Mouse (Mus musculus): ENCODE measurements around the gene Grb14. TPM values are rescaled to one million over a fixed set of nuclear protein-coding genes. Genes with fewer than 3 reads are reported as not detected.
A peak's percentile ranks its signal among the peaks of the same experiment; 100 is the strongest.

Grb14 gene
- total RNA-seq, 2 experiments from 2014 or later = 24.5 to 46.5 TPM

- no peak for DNase-seq (ENCODE audit: low spot score)
Measured at GRCm38 (mm10) chr2:64975546-64975945, 49.2 kb downstream of the Grb14 start.

- no peak for DNase-seq (ENCODE audit: low spot score)
Measured at GRCm38 (mm10) chr2:64974549-64974948, 50.2 kb downstream of the Grb14 start.

DNA sequence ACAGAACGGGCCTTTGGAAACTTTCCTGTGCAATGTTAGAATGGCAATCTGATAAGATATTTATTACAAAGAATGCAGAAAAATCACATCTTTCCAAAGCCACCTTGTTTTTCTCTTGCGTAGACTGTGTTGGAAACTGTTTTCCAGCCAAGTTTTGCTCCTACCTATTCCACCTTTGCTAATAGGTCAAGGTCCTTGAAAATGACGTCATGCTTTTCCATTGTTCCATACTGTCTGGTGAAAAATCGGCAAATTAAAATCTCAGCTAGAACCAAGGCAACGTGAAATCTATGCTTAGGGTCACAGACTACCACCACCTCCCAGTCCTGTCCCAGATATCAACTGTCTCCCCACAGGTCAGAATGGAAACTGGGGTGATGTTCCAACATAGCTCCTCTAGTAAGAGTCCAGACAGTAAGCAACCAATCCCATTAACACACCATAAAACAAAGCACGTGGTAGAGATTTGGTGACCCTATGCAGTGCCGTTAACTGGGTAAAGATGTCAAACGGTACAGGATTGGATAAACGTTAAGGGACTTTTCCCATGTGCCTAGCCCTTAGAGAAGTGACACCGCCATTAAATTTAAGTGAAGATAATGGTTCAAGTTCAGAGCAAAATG, 50.9 kb downstream of the Grb14 start:
- no peak for DNase-seq (ENCODE audit: low spot score)

DNA sequence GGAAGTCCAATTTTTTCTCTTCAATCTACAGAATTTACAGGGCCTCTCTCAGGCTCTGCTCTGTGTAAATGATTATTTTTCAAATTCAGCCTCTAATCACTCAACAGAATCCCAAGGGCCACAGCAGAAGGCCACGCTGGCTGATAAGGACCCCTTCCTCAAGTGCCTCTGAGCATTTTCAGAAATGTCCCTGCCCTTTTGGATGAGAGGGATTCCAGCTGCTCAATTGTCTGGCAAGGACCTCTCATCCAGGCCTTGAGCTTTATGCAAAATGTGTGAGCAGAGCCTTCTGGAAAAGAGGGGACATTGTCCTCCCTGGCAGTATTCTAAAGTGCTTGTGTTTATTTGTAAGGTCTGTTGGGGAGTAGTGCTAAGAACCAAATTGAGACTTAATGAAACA, 51.7 kb downstream of the Grb14 start:
- no peak for DNase-seq (ENCODE audit: low spot score)

DNA sequence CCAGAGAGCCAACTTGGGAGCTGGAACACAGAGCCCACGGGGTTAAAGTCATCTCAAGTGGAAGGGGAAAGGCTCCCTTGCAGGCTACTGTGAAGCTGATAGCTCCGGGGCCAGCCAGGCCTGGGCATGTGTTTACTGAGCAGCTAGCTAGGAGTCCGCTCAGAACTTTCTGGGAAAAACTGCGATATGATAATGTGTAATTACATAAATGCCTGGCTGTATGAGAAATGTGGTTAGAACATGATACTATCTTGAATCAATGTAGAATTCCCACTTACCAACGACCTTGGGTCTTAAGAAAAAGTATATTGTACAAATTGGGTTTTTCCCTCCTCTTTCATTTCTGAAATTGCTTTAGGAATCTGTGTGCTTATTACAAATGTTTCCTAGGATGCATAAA, 53.0 kb downstream of the Grb14 start:
- no peak for DNase-seq (ENCODE audit: low spot score)

- DNase-seq (ENCODE audit: low spot score) = no peak
Measured at GRCm38 (mm10) chr2:64970992-64971391, 53.8 kb downstream of the Grb14 start.

GRCm38 (mm10) chr2:64966893-64967444, 57.8 kb downstream of the Grb14 start:
- DNase-seq (ENCODE audit: low spot score) = no peak

- DNase-seq (ENCODE audit: low spot score) = peak; percentile 53
Measured at GRCm38 (mm10) chr2:64966323-64966722, 58.5 kb downstream of the Grb14 start.

GRCm38 (mm10) chr2:64965227-64965864, 59.4 kb downstream of the Grb14 start:
- peak; percentile 34 for DNase-seq (ENCODE audit: low spot score)

- no peak for DNase-seq (ENCODE audit: low spot score)
Measured at GRCm38 (mm10) chr2:64962196-64962595, 62.6 kb downstream of the Grb14 start.

GRCm38 (mm10) chr2:64961381-64961780, 63.4 kb downstream of the Grb14 start:
- DNase-seq (ENCODE audit: low spot score) = no peak

DNA sequence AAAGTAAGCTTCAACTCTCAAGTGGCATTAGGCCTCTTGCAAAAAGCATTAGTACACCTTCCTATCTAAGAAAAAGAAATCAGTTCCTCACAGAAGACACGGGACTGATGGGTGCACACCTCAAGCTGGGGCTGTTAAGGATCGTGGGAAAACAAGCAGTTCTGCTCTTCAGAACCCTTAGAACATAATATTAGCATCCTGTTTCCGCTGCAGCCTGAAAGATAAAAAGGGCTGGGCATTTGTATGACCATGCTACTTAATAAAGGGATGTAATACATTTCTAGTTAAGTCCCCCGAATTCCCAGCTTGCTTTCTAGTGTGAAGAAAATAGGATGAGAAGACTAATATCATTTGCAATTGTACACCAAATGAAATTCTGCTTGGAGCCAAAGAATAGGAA, 65.1 kb downstream of the Grb14 start:
- DNase-seq (ENCODE audit: low spot score) = no peak

- no peak for DNase-seq (ENCODE audit: low spot score)
Measured at GRCm38 (mm10) chr2:64955441-64955840, 69.3 kb downstream of the Grb14 start.

DNA sequence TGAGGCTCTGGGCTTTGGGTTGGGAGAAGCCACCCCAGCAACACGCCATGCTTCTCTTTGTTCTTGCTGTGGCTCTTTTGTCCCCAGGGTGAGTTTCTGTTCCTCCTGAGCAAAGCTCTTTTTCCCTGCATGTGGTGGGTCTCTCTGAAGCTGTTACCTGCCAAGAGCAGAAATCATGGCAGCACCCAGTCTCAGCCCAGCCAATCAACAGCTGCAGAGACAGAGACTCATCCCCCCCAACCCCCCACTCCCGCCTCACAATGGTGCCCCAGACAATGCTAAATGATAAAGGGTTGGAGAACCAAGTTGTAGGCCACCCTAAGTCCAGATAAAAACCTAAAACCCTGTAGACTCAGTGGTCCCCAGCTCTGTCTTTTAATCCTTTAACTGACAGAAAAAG, 75.6 kb downstream of the Grb14 start:
- no peak for DNase-seq (ENCODE audit: low spot score)

- DNase-seq (ENCODE audit: low spot score) = peak; percentile 15
Measured at GRCm38 (mm10) chr2:64948418-64949169, 76.2 kb downstream of the Grb14 start.

- no peak for DNase-seq (ENCODE audit: low spot score)
Measured at GRCm38 (mm10) chr2:64947484-64947883, 77.3 kb downstream of the Grb14 start.

DNA sequence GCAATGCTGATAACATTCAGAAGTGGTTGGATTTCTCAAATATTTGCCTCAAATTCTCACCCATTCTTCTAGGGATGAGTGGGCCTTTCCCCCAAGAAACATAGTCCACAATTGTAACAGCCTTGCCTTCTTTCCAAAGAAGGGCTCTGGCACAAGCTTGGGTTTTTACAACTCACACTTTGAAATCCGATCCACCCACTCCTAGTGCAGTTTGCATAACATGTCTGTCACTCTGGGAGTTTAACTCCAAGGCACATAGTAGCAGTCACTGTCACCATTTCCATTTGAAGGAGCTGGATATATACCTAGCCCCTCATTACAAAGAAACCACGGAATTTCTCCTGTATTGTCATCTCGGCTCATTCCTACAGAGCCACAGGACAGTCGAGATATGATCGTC, 103.9 kb downstream of the Grb14 start:
- peak; percentile 12 for DNase-seq (ENCODE audit: low spot score)

GRCm38 (mm10) chr2:64915448-64915847, 109.3 kb downstream of the Grb14 start:
- DNase-seq (ENCODE audit: low spot score) = no peak

GRCm38 (mm10) chr2:64904877-64905276, 119.9 kb downstream of the Grb14 start:
- no peak for DNase-seq (ENCODE audit: low spot score)

GRCm38 (mm10) chr2:64897844-64898243, 126.9 kb downstream of the Grb14 start:
- DNase-seq (ENCODE audit: low spot score) = no peak

- DNase-seq (ENCODE audit: low spot score) = no peak
Measured at GRCm38 (mm10) chr2:64893233-64893632, 131.6 kb downstream of the Grb14 start.

- DNase-seq (ENCODE audit: low spot score) = peak; percentile 3
Measured at GRCm38 (mm10) chr2:64887098-64887757, 137.6 kb downstream of the Grb14 start.
